Mouse (Mus musculus) megakaryocyte, embryonic 14.5 days (primary cell): ENCODE measurements around the gene Ddr2. TPM values are rescaled to one million over a fixed set of nuclear protein-coding genes. Genes with fewer than 3 reads are reported as not detected.

Experiments
- H3K27me3 ChIP-seq: replicated peaks from 2 replicates; pipeline ENCODE3; 2012; ENCODE audit warnings: inconsistent platforms
- H3K36me3 ChIP-seq: replicated peaks from 2 replicates; pipeline ENCODE3; 2012; ENCODE audit warnings: low read length, inconsistent platforms, mixed read lengths
- H3K4me1 ChIP-seq: 2 replicates; pipeline ENCODE4 v1.6.1; 2012; ENCODE audit warnings: inconsistent platforms
- H3K4me3 ChIP-seq: replicated peaks from 2 replicates; pipeline ENCODE3; 2012; ENCODE audit warnings: moderate library complexity, mild to moderate bottlenecking, inconsistent platforms
- H3K9me3 ChIP-seq: 2 replicates; pipeline ENCODE4 v1.6.1; 2012; ENCODE audit warnings: inconsistent platforms
- FLI1 ChIP-seq: IDR thresholded peaks from 2 replicates; pipeline ENCODE4 v1.6.1; 2012; ENCODE audit warnings: low read length, inconsistent platforms, mixed read lengths
- GATA1 ChIP-seq: IDR thresholded peaks from 3 replicates; pipeline ENCODE4 v1.6.1; 2012; ENCODE audit warnings: mixed read lengths, low read length, inconsistent platforms, borderline replicate concordance
- polyA plus RNA-seq: library from polyadenylated mRNA; stranded (reverse); fragments of >175 nt; gene quantifications from 2 replicates; pipeline ENCODE4 v1.2.3, GENCODE M21; 2012; ENCODE audit warnings: low replicate concordance; ENCODE audit not compliant: insufficient read depth

The Ddr2 gene
- polyA plus RNA-seq, 1 experiment: not detected

- no peak for TF ChIP-seq GATA1
- no peak for TF ChIP-seq FLI1
- Histone ChIP-seq H3K4me1 (no peaks in the 10 kb centered on the region), H3K9me3 (no peaks in the 10 kb centered on the region), H3K4me3 (no peak overlapping the region), H3K27me3 (no peaks in the 10 kb centered on the region), H3K36me3 (no peaks in the 10 kb centered on the region)
Measured at GRCm38 (mm10) chr1:170044726-170045471, 65.7 kb downstream of the Ddr2 start.

DNA sequence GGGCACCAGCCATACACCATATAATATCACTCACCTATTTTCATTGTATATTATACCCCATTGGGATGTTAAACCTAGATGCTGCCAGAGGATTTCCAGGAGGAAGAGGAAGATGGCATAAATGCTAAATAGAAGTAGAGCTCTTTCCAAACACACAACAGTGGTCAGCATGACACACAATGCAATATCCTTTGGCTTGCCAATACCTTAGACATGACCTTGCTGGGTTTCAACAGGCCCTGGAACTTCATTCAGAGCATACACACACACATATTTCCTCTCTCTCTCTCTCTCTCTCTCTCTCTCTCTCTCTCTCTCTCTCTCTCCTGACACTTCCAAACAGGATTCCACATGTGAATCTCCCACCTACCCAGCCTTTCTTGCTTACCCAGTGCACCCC, 66.8 kb downstream of the Ddr2 start:
- H3K9me3 ChIP-seq: no peaks in the 10 kb centered on the region
- no peaks in the 10 kb centered on the region for H3K36me3 ChIP-seq
- H3K4me3 ChIP-seq: no peak overlapping the region
- no peaks in the 10 kb centered on the region for H3K27me3 ChIP-seq
- no peaks in the 10 kb centered on the region for H3K4me1 ChIP-seq
- no peak for TF ChIP-seq FLI1

DNA sequence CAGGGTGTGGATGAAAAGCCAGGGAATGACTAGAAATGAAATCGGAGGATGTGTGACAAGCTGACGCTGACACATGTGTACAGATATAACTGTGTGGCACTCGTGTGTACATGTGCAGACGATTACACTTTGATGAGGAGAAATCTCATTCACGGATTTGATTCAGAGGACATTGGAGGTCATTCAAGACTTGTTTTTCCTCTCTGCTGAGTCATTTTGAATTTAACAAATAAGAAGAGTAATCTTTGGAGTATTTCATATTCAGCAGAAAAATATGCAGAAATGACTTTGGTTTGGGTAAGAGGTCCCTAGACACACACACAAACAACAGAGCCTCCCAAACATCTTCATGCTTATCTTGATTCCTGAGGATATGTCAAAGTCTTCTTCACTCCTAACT, 67.6 kb downstream of the Ddr2 start:
- no peak overlapping the region for H3K4me3 ChIP-seq
- H3K36me3 ChIP-seq: no peaks in the 10 kb centered on the region
- no peaks in the 10 kb centered on the region for H3K9me3 ChIP-seq
- no peak for TF ChIP-seq FLI1
- TF ChIP-seq GATA1: no peak
- no peaks in the 10 kb centered on the region for H3K27me3 ChIP-seq
- no peaks in the 10 kb centered on the region for H3K4me1 ChIP-seq

DNA sequence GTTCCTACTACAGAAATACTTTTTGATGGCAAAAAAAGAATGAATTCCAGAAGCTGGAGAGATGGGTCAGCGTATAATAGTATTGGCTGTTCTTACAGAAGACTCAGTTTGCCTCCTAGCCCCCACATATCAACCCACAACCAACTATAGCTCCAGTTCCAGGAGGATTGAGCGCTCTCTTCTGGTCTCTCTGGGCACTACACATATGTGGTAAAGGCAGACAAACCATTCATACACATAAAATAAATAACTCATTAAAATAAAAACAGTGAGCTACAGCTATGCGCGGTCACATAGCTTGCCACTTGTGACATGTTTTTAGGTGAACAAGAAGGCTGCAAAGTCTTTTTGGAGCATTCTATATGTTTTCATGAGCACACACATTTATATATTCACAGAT, 71.2 kb downstream of the Ddr2 start:
- Histone ChIP-seq H3K9me3 (no peaks in the 10 kb centered on the region), H3K27me3 (no peaks in the 10 kb centered on the region), H3K4me1 (no peaks in the 10 kb centered on the region), H3K4me3 (no peak overlapping the region), H3K36me3 (no peaks in the 10 kb centered on the region)
- TF ChIP-seq GATA1: no peak
- no peak for TF ChIP-seq FLI1

- Histone ChIP-seq H3K4me3 (no peak overlapping the region), H3K36me3 (no peaks in the 10 kb centered on the region), H3K4me1 (no peaks in the 10 kb centered on the region), H3K27me3 (no peaks in the 10 kb centered on the region), H3K9me3 (no peaks in the 10 kb centered on the region)
- TF ChIP-seq GATA1 (no peak), FLI1 (no peak)
Measured at GRCm38 (mm10) chr1:170035575-170035974, 75.0 kb downstream of the Ddr2 start.

- Histone ChIP-seq H3K9me3 (no peaks in the 10 kb centered on the region), H3K27me3 (no peaks in the 10 kb centered on the region), H3K4me3 (no peak overlapping the region), H3K4me1 (no peaks in the 10 kb centered on the region), H3K36me3 (no peaks in the 10 kb centered on the region)
- TF ChIP-seq FLI1: no peak
- TF ChIP-seq GATA1: no peak
Measured at GRCm38 (mm10) chr1:170034961-170035360, 75.6 kb downstream of the Ddr2 start.

- no peaks in the 10 kb centered on the region for H3K27me3 ChIP-seq
- H3K4me3 ChIP-seq: no peak overlapping the region
- no peaks in the 10 kb centered on the region for H3K9me3 ChIP-seq
- no peaks in the 10 kb centered on the region for H3K4me1 ChIP-seq
- no peaks in the 10 kb centered on the region for H3K36me3 ChIP-seq
- TF ChIP-seq FLI1 (no peak), GATA1 (no peak)
Measured at GRCm38 (mm10) chr1:170031656-170032055, 78.9 kb downstream of the Ddr2 start.

- no peak for TF ChIP-seq GATA1
- TF ChIP-seq FLI1: no peak
- Histone ChIP-seq H3K9me3 (peaks cover 58% of the 10 kb centered on the region), H3K36me3 (no peaks in the 10 kb centered on the region), H3K4me3 (no peak overlapping the region), H3K4me1 (no peaks in the 10 kb centered on the region), H3K27me3 (no peaks in the 10 kb centered on the region)
Measured at GRCm38 (mm10) chr1:170014784-170015183, 95.8 kb downstream of the Ddr2 start.

GRCm38 (mm10) chr1:170010716-170011505, 99.7 kb downstream of the Ddr2 start:
- Histone ChIP-seq H3K27me3 (no peaks in the 10 kb centered on the region), H3K36me3 (no peaks in the 10 kb centered on the region), H3K4me3 (no peak overlapping the region), H3K4me1 (no peaks in the 10 kb centered on the region), H3K9me3 (peaks cover 24% of the 10 kb centered on the region)
- no peak for TF ChIP-seq FLI1
- no peak for TF ChIP-seq GATA1

- H3K27me3 ChIP-seq: no peaks in the 10 kb centered on the region
- peaks cover 18% of the 10 kb centered on the region; the same call in 1 of the 2 replicates for H3K9me3 ChIP-seq
- H3K4me1 ChIP-seq: no peaks in the 10 kb centered on the region
- no peak overlapping the region for H3K4me3 ChIP-seq
- H3K36me3 ChIP-seq: no peaks in the 10 kb centered on the region
- TF ChIP-seq GATA1: no peak
- TF ChIP-seq FLI1: no peak
Measured at GRCm38 (mm10) chr1:170009296-170009695, 101.3 kb downstream of the Ddr2 start.
